Mouse (Mus musculus): ENCODE measurements around the gene R3hdm2. TPM values are rescaled to one million over a fixed set of nuclear protein-coding genes. Genes with fewer than 3 reads are reported as not detected.

R3hdm2 gene
- polyA plus RNA-seq, 1 experiment = 135 TPM

- Histone ChIP-seq H3K4me1 (replicated peaks; ENCODE audit: control insufficient read depth, insufficient read depth, low read length) (peaks cover 10% of the 10 kb centered on the region), H3K36me3 (ENCODE audit: control insufficient read depth, insufficient read depth, low read length) (no peaks in the 10 kb centered on the region), H3K27ac (ENCODE audit: control insufficient read depth, insufficient read depth, low read length) (no peak overlapping the region), H3K27me3 (ENCODE audit: control insufficient read depth, insufficient read depth, low read length) (peaks cover 2% of the 10 kb centered on the region; the same call in 1 of the 2 replicates), H3K4me3 (ENCODE audit: control insufficient read depth, insufficient read depth, low read length) (no peak overlapping the region)
- no peak for TF ChIP-seq POLR2A (IDR thresholded peaks at IDR 0.05; ENCODE audit: control insufficient read depth, extremely low read depth, insufficient read depth, low read length, poor library complexity)
- TF ChIP-seq CTCF (IDR thresholded peaks at IDR 0.05; ENCODE audit: borderline replicate concordance, control insufficient read depth, extremely low read depth, insufficient read depth, low read length, poor library complexity) = no peak
- no peak for DNase-seq
- WGBS = 88% methylated on average over 9 of the region's 9 CpGs
Measured at GRCm38 (mm10) chr10:127352187-127352586, 27.9 kb upstream of the R3hdm2 start.

- no peaks in the 10 kb centered on the region for H3K36me3 ChIP-seq (ENCODE audit: control insufficient read depth, insufficient read depth, low read length)
- peaks cover 2% of the 10 kb centered on the region; the same call in 1 of the 2 replicates for H3K27me3 ChIP-seq (ENCODE audit: control insufficient read depth, insufficient read depth, low read length)
Measured at GRCm38 (mm10) chr10:127352766-127353165, 27.4 kb upstream of the R3hdm2 start.

GRCm38 (mm10) chr10:127353909-127354895 is 25.9 kb upstream of the R3hdm2 start, which contains the start of gene Inhbe:
TSS of gene Inhbe (minus strand) at chr10:127354411.
- H3K36me3 ChIP-seq (ENCODE audit: control insufficient read depth, insufficient read depth, low read length) = no peaks in the 10 kb centered on the region
- no peak within 1 kb of the TSS for H3K27ac ChIP-seq (ENCODE audit: control insufficient read depth, insufficient read depth, low read length)
- H3K4me1 ChIP-seq (replicated peaks; ENCODE audit: control insufficient read depth, insufficient read depth, low read length) = peaks cover 10% of the 10 kb centered on the region
- DNase-seq = no peak
- WGBS = 37% methylated on average over 18 of the region's 18 CpGs
- peaks cover 2% of the 10 kb centered on the region; the same call in 1 of the 2 replicates for H3K27me3 ChIP-seq (ENCODE audit: control insufficient read depth, insufficient read depth, low read length)
- TF ChIP-seq CTCF (IDR thresholded peaks at IDR 0.05; ENCODE audit: borderline replicate concordance, control insufficient read depth, extremely low read depth, insufficient read depth, low read length, poor library complexity) (no peak), POLR2A (IDR thresholded peaks at IDR 0.05; ENCODE audit: control insufficient read depth, extremely low read depth, insufficient read depth, low read length, poor library complexity) (no peak)
- H3K4me3 ChIP-seq (ENCODE audit: control insufficient read depth, insufficient read depth, low read length) = no peak within 1 kb of the TSS

More at GRCm38 (mm10) chr10:127352766-127353165, 27.4 kb upstream of the R3hdm2 start:
- Histone ChIP-seq H3K4me3 (ENCODE audit: control insufficient read depth, insufficient read depth, low read length) (no peak overlapping the region), H3K27ac (ENCODE audit: control insufficient read depth, insufficient read depth, low read length) (no peak overlapping the region), H3K4me1 (replicated peaks; ENCODE audit: control insufficient read depth, insufficient read depth, low read length) (peaks cover 10% of the 10 kb centered on the region)
- DNase-seq = no peak
- WGBS = 97% methylated on average over 11 of the region's 11 CpGs
- TF ChIP-seq CTCF (IDR thresholded peaks at IDR 0.05; ENCODE audit: borderline replicate concordance, control insufficient read depth, extremely low read depth, insufficient read depth, low read length, poor library complexity) (no peak), POLR2A (IDR thresholded peaks at IDR 0.05; ENCODE audit: control insufficient read depth, extremely low read depth, insufficient read depth, low read length, poor library complexity) (no peak)

- WGBS = 95% methylated on average over 10 of the region's 10 CpGs
- H3K36me3 ChIP-seq (ENCODE audit: control insufficient read depth, insufficient read depth, low read length) = no peaks in the 10 kb centered on the region
Measured at GRCm38 (mm10) chr10:127355336-127355735, 24.8 kb upstream of the R3hdm2 start.

GRCm38 (mm10) chr10:127360714-127361113 is 19.4 kb upstream of the R3hdm2 start:
- Histone ChIP-seq H3K4me1 (replicated peaks; ENCODE audit: control insufficient read depth, insufficient read depth, low read length) (no peaks in the 10 kb centered on the region), H3K27me3 (ENCODE audit: control insufficient read depth, insufficient read depth, low read length) (no peaks in the 10 kb centered on the region), H3K27ac (ENCODE audit: control insufficient read depth, insufficient read depth, low read length) (no peak overlapping the region), H3K36me3 (ENCODE audit: control insufficient read depth, insufficient read depth, low read length) (no peaks in the 10 kb centered on the region), H3K4me3 (ENCODE audit: control insufficient read depth, insufficient read depth, low read length) (no peak overlapping the region)
- DNase-seq = no peak
- WGBS = 65% methylated on average over 3 of the region's 3 CpGs
- no peak for TF ChIP-seq CTCF (IDR thresholded peaks at IDR 0.05; ENCODE audit: borderline replicate concordance, control insufficient read depth, extremely low read depth, insufficient read depth, low read length, poor library complexity)
- TF ChIP-seq POLR2A (IDR thresholded peaks at IDR 0.05; ENCODE audit: control insufficient read depth, extremely low read depth, insufficient read depth, low read length, poor library complexity) = no peak

More at GRCm38 (mm10) chr10:127355336-127355735, 24.8 kb upstream of the R3hdm2 start:
- no peak for DNase-seq
- Histone ChIP-seq H3K4me1 (replicated peaks; ENCODE audit: control insufficient read depth, insufficient read depth, low read length) (peaks cover 9% of the 10 kb centered on the region), H3K27ac (ENCODE audit: control insufficient read depth, insufficient read depth, low read length) (no peak overlapping the region), H3K27me3 (ENCODE audit: control insufficient read depth, insufficient read depth, low read length) (peaks cover 2% of the 10 kb centered on the region; the same call in 1 of the 2 replicates), H3K4me3 (ENCODE audit: control insufficient read depth, insufficient read depth, low read length) (no peak overlapping the region)
- TF ChIP-seq POLR2A (IDR thresholded peaks at IDR 0.05; ENCODE audit: control insufficient read depth, extremely low read depth, insufficient read depth, low read length, poor library complexity) = no peak
- no peak for TF ChIP-seq CTCF (IDR thresholded peaks at IDR 0.05; ENCODE audit: borderline replicate concordance, control insufficient read depth, extremely low read depth, insufficient read depth, low read length, poor library complexity)

GRCm38 (mm10) chr10:127367116-127367515 is 13.0 kb upstream of the R3hdm2 start:
- H3K4me3 ChIP-seq (ENCODE audit: control insufficient read depth, insufficient read depth, low read length) = no peak overlapping the region
- no peaks in the 10 kb centered on the region for H3K36me3 ChIP-seq (ENCODE audit: control insufficient read depth, insufficient read depth, low read length)
- TF ChIP-seq CTCF (IDR thresholded peaks at IDR 0.05; ENCODE audit: borderline replicate concordance, control insufficient read depth, extremely low read depth, insufficient read depth, low read length, poor library complexity) (no peak), POLR2A (IDR thresholded peaks at IDR 0.05; ENCODE audit: control insufficient read depth, extremely low read depth, insufficient read depth, low read length, poor library complexity) (no peak)
- 97% methylated on average over 5 of the region's 5 CpGs for WGBS
- no peak overlapping the region for H3K27ac ChIP-seq (ENCODE audit: control insufficient read depth, insufficient read depth, low read length)
- H3K27me3 ChIP-seq (ENCODE audit: control insufficient read depth, insufficient read depth, low read length) = no peaks in the 10 kb centered on the region
- no peaks in the 10 kb centered on the region for H3K4me1 ChIP-seq (replicated peaks; ENCODE audit: control insufficient read depth, insufficient read depth, low read length)
- no peak for DNase-seq

All from thymus, adult 2 months (tissue).